Mouse (Mus musculus): ENCODE results near the gene Lmf1. TPM values are rescaled to one million over a fixed set of nuclear protein-coding genes. Genes with fewer than 3 reads are reported as not detected.

Gene Lmf1
- total and polyA plus RNA-seq, 3 experiments = 14.0 to 30.5 TPM; not detected in 1

GRCm38 (mm10) chr17:25569833-25570647 lies 8.8 kb upstream of the Lmf1 start:
- H3K79me2 ChIP-seq (ENCODE audit: control insufficient read depth, insufficient read depth, low read length, poor library complexity) = no peaks in the 10 kb centered on the region
- no peak overlapping the region for H3K27ac ChIP-seq (ENCODE audit: control insufficient read depth, low read depth, low read length)
- no peaks in the 10 kb centered on the region for H3K36me3 ChIP-seq (ENCODE audit: control insufficient read depth in 1 of 2, insufficient read depth in 2 of 2, low read length in 2 of 2)
- H3K27me3 ChIP-seq (ENCODE audit: control insufficient read depth in 1 of 2, insufficient read depth in 2 of 2, low read length in 2 of 2) = no peaks in the 10 kb centered on the region
- no peaks in the 10 kb centered on the region for H3K9me3 ChIP-seq (replicated peaks; ENCODE audit: insufficient read depth, low read length)
- no peak for DNase-seq (ENCODE audit: low read depth, low spot score)
- H3K9ac ChIP-seq (ENCODE audit: control insufficient read depth, low read depth, low read length, poor library complexity, severe bottlenecking) = no peak overlapping the region
- no peak for TF ChIP-seq TBP (IDR thresholded peaks at IDR 0.05; ENCODE audit: low read depth, low read length)
- no peak for TF ChIP-seq POLR2A (IDR thresholded peaks at IDR 0.05; ENCODE audit: control insufficient read depth in 1 of 2, insufficient read depth in 1 of 2, low read depth in 1 of 2, low read length in 2 of 2, poor library complexity in 1 of 2)
- TF ChIP-seq MEF2A (IDR thresholded peaks at IDR 0.05; ENCODE audit: extremely low read depth, insufficient replicate concordance, low read depth, low read length, poor library complexity, severe bottlenecking) = no peak
- no peak for TF ChIP-seq KAT2A (conservative IDR thresholded peaks at IDR 0.05; ENCODE audit: low read depth, low read length)
- TF ChIP-seq NRF1 (IDR thresholded peaks at IDR 0.05; ENCODE audit: insufficient read depth, low read depth, low read length, poor library complexity, severe bottlenecking) = no peak
- TF ChIP-seq ETS1 (IDR thresholded peaks at IDR 0.05; ENCODE audit: low read depth, low read length) = no peak
- no peak for TF ChIP-seq RCOR1 (IDR thresholded peaks at IDR 0.05; ENCODE audit: low read depth, low read length)
- TF ChIP-seq HCFC1 (IDR thresholded peaks at IDR 0.05; ENCODE audit: low read depth, low read length) = no peak
- no peak for TF ChIP-seq ZC3H11A (IDR thresholded peaks at IDR 0.05; ENCODE audit: low read depth, low read length)
- TF ChIP-seq MXI1 (IDR thresholded peaks at IDR 0.05; ENCODE audit: low read depth, low read length) = no peak
- no peak for TF ChIP-seq EP300 (IDR thresholded peaks at IDR 0.05; ENCODE audit: low read depth in 1 of 2, low read length in 2 of 2)
- no peak for TF ChIP-seq CHD1 (IDR thresholded peaks at IDR 0.05; ENCODE audit: low read depth, low read length)
- no peak for TF ChIP-seq SIN3A (IDR thresholded peaks at IDR 0.05; ENCODE audit: low read length)
- no peak for TF ChIP-seq RAD21 (IDR thresholded peaks at IDR 0.05; ENCODE audit: low read depth, low read length)
- no peak for TF ChIP-seq JUND (IDR thresholded peaks at IDR 0.05; ENCODE audit: low read depth, low read length)
- no peak overlapping the region for H3K4me3 ChIP-seq (ENCODE audit: control insufficient read depth in 1 of 2, insufficient read depth in 1 of 2, low read depth in 2 of 2, low read length in 2 of 2)
- H3K4me1 ChIP-seq (ENCODE audit: control insufficient read depth in 1 of 2, insufficient read depth in 2 of 2, low read length in 2 of 2) = no peaks in the 10 kb centered on the region

- H3K27me3 ChIP-seq (ENCODE audit: control insufficient read depth in 1 of 2, insufficient read depth in 2 of 2, low read length in 2 of 2) = no peaks in the 10 kb centered on the region
- H3K9ac ChIP-seq (ENCODE audit: control insufficient read depth, low read depth, low read length, poor library complexity, severe bottlenecking) = no peak within 1 kb of the TSS
- TF ChIP-seq BHLHE40 (IDR thresholded peaks at IDR 0.05; ENCODE audit: borderline replicate concordance, low read depth, low read length) = no peak
- no peak for TF ChIP-seq TCF12 (IDR thresholded peaks at IDR 0.05; ENCODE audit: low read depth, low read length)
- TF ChIP-seq HCFC1 (IDR thresholded peaks at IDR 0.05; ENCODE audit: low read depth, low read length) = no peak
- no peak for TF ChIP-seq SMC3 (IDR thresholded peaks at IDR 0.05; ENCODE audit: low read depth, low read length)
- TF ChIP-seq JUND (IDR thresholded peaks at IDR 0.05; ENCODE audit: low read depth, low read length) = no peak
Measured at GRCm38 (mm10) chr17:25570648-25571452, 8.0 kb upstream of the Lmf1 start, which contains the start of gene Sox8. Sox8 (minus strand) TSS chr17:25570686.

More at GRCm38 (mm10) chr17:25570648-25571452, 8.0 kb upstream of the Lmf1 start, which contains the start of gene Sox8:
- Histone ChIP-seq H3K4me3 (ENCODE audit: control insufficient read depth in 1 of 2, insufficient read depth in 1 of 2, low read depth in 2 of 2, low read length in 2 of 2) (no peak within 1 kb of the TSS), H3K27ac (ENCODE audit: control insufficient read depth, low read depth, low read length) (no peak within 1 kb of the TSS), H3K4me1 (ENCODE audit: control insufficient read depth in 1 of 2, insufficient read depth in 2 of 2, low read length in 2 of 2) (no peaks in the 10 kb centered on the region), H3K9me3 (replicated peaks; ENCODE audit: insufficient read depth, low read length) (no peaks in the 10 kb centered on the region), H3K36me3 (ENCODE audit: control insufficient read depth in 1 of 2, insufficient read depth in 2 of 2, low read length in 2 of 2) (no peaks in the 10 kb centered on the region), H3K79me2 (ENCODE audit: control insufficient read depth, insufficient read depth, low read length, poor library complexity) (no peaks in the 10 kb centered on the region)
- DNase-seq (ENCODE audit: low read depth, low spot score) = no peak
